In the genomic region with DNA sequence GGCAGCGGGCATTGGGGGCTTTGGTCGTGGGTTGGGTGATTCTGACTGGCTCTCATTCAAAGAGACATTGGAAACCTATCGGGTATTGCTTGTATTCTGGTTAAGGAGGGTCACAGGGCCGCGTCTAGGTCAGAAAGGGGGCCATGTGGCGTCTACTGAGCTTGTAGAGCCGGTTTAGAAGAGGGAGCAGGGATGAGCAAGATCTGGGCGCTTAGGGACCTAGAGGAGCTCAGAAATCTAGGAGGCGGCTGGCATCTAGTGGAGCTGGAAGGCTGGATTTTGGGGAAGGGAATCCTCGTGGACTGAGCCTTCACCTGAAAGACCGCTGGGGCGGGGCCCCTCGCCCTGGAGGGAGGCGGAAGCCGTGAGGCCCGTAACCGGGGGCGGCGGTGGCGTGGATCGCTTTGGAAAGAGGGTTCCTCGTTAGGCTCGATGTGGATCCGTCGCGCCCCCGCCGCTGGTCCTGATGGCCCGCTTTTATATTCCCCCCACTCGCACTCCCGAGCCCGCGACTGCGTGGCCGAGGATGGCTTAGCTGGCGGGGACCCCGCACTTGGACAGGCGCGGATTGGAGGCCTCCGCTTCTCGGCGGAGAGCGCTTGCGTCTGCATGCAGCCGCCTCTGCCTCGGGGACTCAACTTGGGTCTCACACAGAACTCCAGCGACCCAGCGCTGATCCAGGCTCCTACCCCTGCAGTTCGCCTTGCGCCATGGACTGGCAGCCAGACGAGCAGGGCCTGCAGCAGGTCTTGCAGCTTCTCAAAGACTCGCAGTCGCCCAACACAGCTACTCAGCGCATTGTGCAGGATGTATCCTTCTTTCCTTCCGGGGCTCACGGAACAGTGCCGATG, we compare ENCODE assay signal across 7 mouse cellular contexts. TPM values are rescaled to one million over a fixed set of nuclear protein-coding genes. Genes with fewer than 3 reads are reported as not detected.
DNase-seq lines count a peak whose midpoint lies in the region; ATAC-seq and TF ChIP-seq lines count a peak whose summit lies in the region.

No protein-coding gene starts in this region.

- H3K9me3 ChIP-seq in hindbrain, postnatal 0 days (ENCODE audit: low read length), result no peaks in the 10 kb centered on the region

- no peak for TF ChIP-seq POLR2A in small intestine, adult 2 months (IDR thresholded peaks at IDR 0.05; ENCODE audit: low read depth, low read length)

- peak; percentile 2; the same call in 1 of the 2 replicates for ATAC-seq in hindbrain, postnatal 0 days
- peak; percentile 11 for ATAC-seq in megakaryocyte-erythroid progenitor cell, adult 5-6 weeks (replicated peaks; ENCODE audit: low FRiP score, low TSS enrichment, poor library complexity, severe bottlenecking)

- peaks cover 8% of the 10 kb centered on the region; the same call in 1 of the 2 replicates for H3K4me1 ChIP-seq in hindbrain, postnatal 0 days (ENCODE audit: insufficient read depth, low read length)
- H3K4me1 ChIP-seq in small intestine, adult 2 months (ENCODE audit: control insufficient read depth, insufficient read depth, insufficient read length, low read length), result peaks cover 6% of the 10 kb centered on the region; the same call in 1 of the 2 replicates

- H3K27me3 ChIP-seq in hindbrain, postnatal 0 days (ENCODE audit: insufficient read depth, low read length), result no peaks in the 10 kb centered on the region
- no peaks in the 10 kb centered on the region for H3K27me3 ChIP-seq in small intestine, adult 2 months (ENCODE audit: control insufficient read depth, insufficient read depth, low read length)

- peaks cover 17% of the 10 kb centered on the region for H3K36me3 ChIP-seq in hindbrain, postnatal 0 days (ENCODE audit: insufficient read depth, low read length)
- peaks cover 11% of the 10 kb centered on the region for H3K36me3 ChIP-seq in small intestine, adult 2 months (ENCODE audit: control insufficient read depth, insufficient read depth, low read length)

- peak overlapping the region; percentile 83 for H3K4me3 ChIP-seq in hindbrain, postnatal 0 days (ENCODE audit: low read length)
- H3K4me3 ChIP-seq in small intestine, adult 2 months (ENCODE audit: low read depth, low read length), result peak overlapping the region; percentile 93

- intact Hi-C loops in left cerebral cortex, postnatal 4 days (cut with DNase I), result no loop called here

- TF ChIP-seq CTCF in hindbrain, postnatal 0 days (IDR thresholded peaks at IDR 0.05; ENCODE audit: low read depth), result no peak
- no peak for TF ChIP-seq CTCF in small intestine, adult 2 months (IDR thresholded peaks at IDR 0.05; ENCODE audit: extremely low read depth, insufficient read length, insufficient replicate concordance, low read depth, low read length)

- peak overlapping the region; percentile 98 for H3K27ac ChIP-seq in hindbrain, postnatal 0 days
- peak overlapping the region; percentile 29 for H3K27ac ChIP-seq in small intestine, adult 2 months (ENCODE audit: insufficient read depth, low read depth, low read length)

- H3K9ac ChIP-seq in hindbrain, postnatal 0 days (replicated peaks; ENCODE audit: low read length), result peak overlapping the region; percentile 91

- peak; percentile 64 for DNase-seq in NIH3T3 (ENCODE audit: low read depth)
- peak; percentile 60 for DNase-seq in cerebellum, adult 11-12 months
- peak; percentile 18 for DNase-seq in forelimb bud, embryonic 11.5 days (ENCODE audit: low read depth, low spot score)
- peak; percentile 65 for DNase-seq in hindbrain, postnatal 0 days (ENCODE audit: low spot score)
- peak; percentile 37 for DNase-seq in left cerebral cortex, postnatal 4 days

- H3K4me2 ChIP-seq in hindbrain, postnatal 0 days (ENCODE audit: low read depth, low read length), result peak overlapping the region; percentile 82

- under 1% methylated on average over 52 of the region's 57 CpGs for WGBS in hindbrain, postnatal 0 days
- 1% methylated on average over 56 of the region's 57 CpGs for WGBS in small intestine, adult 2 months

RNA-seq across cellular contexts. Expression of a gene that starts 1.2 kb away (rescaled TPM):
- total RNA-seq in hindbrain, postnatal 0 days (2014; rRNA removed), result 174 and 183 TPM in 2 replicates
- polyA plus RNA-seq in hindbrain, postnatal 0 days (2015; fragmentation: Nextera tagmentation; extraction: Ambion mirVana), result 48.1 and 49.1 TPM in 2 replicates
- 100 to 1,000 TPM; 163 to 179 TPM for total RNA-seq in left cerebral cortex, postnatal 4 days (2021)
- 42.2 and 68.5 TPM in 2 replicates for total RNA-seq in megakaryocyte-erythroid progenitor cell, adult 5-6 weeks (2014; fragmentation: Nextera tagmentation)
- total RNA-seq in megakaryocyte-erythroid progenitor cell, adult 5-6 weeks (2017), result 20.3 and 28.3 TPM in 2 replicates
- 19.8 and 32.0 TPM in 2 replicates for polyA plus RNA-seq in small intestine, adult 2 months (2012; rRNA removed)

RNA-seq across cellular contexts. Expression of a gene that starts 11.3 kb away (rescaled TPM):
- 220 and 238 TPM in 2 replicates for total RNA-seq in hindbrain, postnatal 0 days (2014; rRNA removed)
- polyA plus RNA-seq in hindbrain, postnatal 0 days (2015; fragmentation: Nextera tagmentation; extraction: Ambion mirVana), result 146 and 152 TPM in 2 replicates
- total RNA-seq in left cerebral cortex, postnatal 4 days (2021), result 100 to 1,000 TPM; 158 to 163 TPM
- 137 and 159 TPM in 2 replicates for total RNA-seq in megakaryocyte-erythroid progenitor cell, adult 5-6 weeks (2014; fragmentation: Nextera tagmentation)
- 342 and 455 TPM in 2 replicates for total RNA-seq in megakaryocyte-erythroid progenitor cell, adult 5-6 weeks (2017)
- 82.6 and 135 TPM in 2 replicates for polyA plus RNA-seq in small intestine, adult 2 months (2012; rRNA removed)

RNA-seq across cellular contexts. Expression of a gene that starts 12.8 kb away (rescaled TPM):
- total RNA-seq in hindbrain, postnatal 0 days (2014; rRNA removed), result 165 and 172 TPM in 2 replicates
- 149 and 150 TPM in 2 replicates for polyA plus RNA-seq in hindbrain, postnatal 0 days (2015; fragmentation: Nextera tagmentation; extraction: Ambion mirVana)
- total RNA-seq in left cerebral cortex, postnatal 4 days (2021), result 100 to 1,000 TPM; 106 to 107 TPM
- total RNA-seq in megakaryocyte-erythroid progenitor cell, adult 5-6 weeks (2014; fragmentation: Nextera tagmentation), result 77.3 and 82.3 TPM in 2 replicates
- 48.6 and 73.5 TPM in 2 replicates for total RNA-seq in megakaryocyte-erythroid progenitor cell, adult 5-6 weeks (2017)
- polyA plus RNA-seq in small intestine, adult 2 months (2012; rRNA removed), result 71.8 and 128 TPM in 2 replicates

RNA-seq across cellular contexts. Expression of a gene that starts 21.9 kb away (rescaled TPM):
- total RNA-seq in hindbrain, postnatal 0 days (2014; rRNA removed), result 104 and 114 TPM in 2 replicates
- 78.9 and 82.2 TPM in 2 replicates for polyA plus RNA-seq in hindbrain, postnatal 0 days (2015; fragmentation: Nextera tagmentation; extraction: Ambion mirVana)
- total RNA-seq in left cerebral cortex, postnatal 4 days (2021), result 10 to 100 TPM; 79.0 to 80.0 TPM
- total RNA-seq in megakaryocyte-erythroid progenitor cell, adult 5-6 weeks (2014; fragmentation: Nextera tagmentation), result 11.0 and 21.1 TPM in 2 replicates
- total RNA-seq in megakaryocyte-erythroid progenitor cell, adult 5-6 weeks (2017), result 1.4 and 5.8 TPM in 2 replicates
- polyA plus RNA-seq in small intestine, adult 2 months (2012; rRNA removed), result 36.4 and 52.5 TPM in 2 replicates

RNA-seq across cellular contexts. Expression of a gene that starts 23.6 kb away (rescaled TPM):
- not detected in 2 replicates for total RNA-seq in hindbrain, postnatal 0 days (2014; rRNA removed)
- polyA plus RNA-seq in hindbrain, postnatal 0 days (2015; fragmentation: Nextera tagmentation; extraction: Ambion mirVana), result 0.09 and 0.26 TPM in 2 replicates
- total RNA-seq in left cerebral cortex, postnatal 4 days (2021), result not detected
- total RNA-seq in megakaryocyte-erythroid progenitor cell, adult 5-6 weeks (2014; fragmentation: Nextera tagmentation), result not detected in 2 replicates
- not detected in 2 replicates for total RNA-seq in megakaryocyte-erythroid progenitor cell, adult 5-6 weeks (2017)
- 0.33 TPM in 1 of 2 replicates, not detected in the other for polyA plus RNA-seq in small intestine, adult 2 months (2012; rRNA removed)

Comparison
In these comparisons a context has a peak if more than half of its experiments do, and no peak if none do; other contexts are left out.
1. Peak in every context shown above with its lines: DNase-seq, ATAC-seq, H3K4me3 ChIP-seq and H3K27ac ChIP-seq.